Comparison of ENCODE assay signal across 7 mouse cellular contexts in genomic region chr7:35025409-35026275, GRCm38 (mm10). TPM values are rescaled to one million over a fixed set of nuclear protein-coding genes. Genes with fewer than 3 reads are reported as not detected.
A peak's percentile ranks its signal among the peaks of the same experiment; 100 is the strongest.
DNase-seq lines count a peak whose midpoint lies in the region; ATAC-seq lines count a peak whose summit lies in the region.

No protein-coding gene starts in this region.

- no peaks in the 10 kb centered on the region for H3K9me3 ChIP-seq in midbrain, embryonic 10.5 days (replicated peaks)

- peak; percentile 82 for ATAC-seq in common myeloid progenitor, adult 5-6 weeks (replicated peaks; ENCODE audit: low read depth, poor library complexity, severe bottlenecking)
- peak; percentile 81 for ATAC-seq in inflammation-experienced regulatory T-cells, adult 6 months

- intact Hi-C loops in gastrocnemius, postnatal 14 days (cut with DNase I; ENCODE audit: low total_unique reads): loop anchor here (1.0 to 10.0 kb wide), 5 partner anchors 26 to 351 kb away; partner anchors contain the start of gene Cebpa
- intact Hi-C loops in left cerebral cortex, postnatal 36 days (cut with DNase I): loop anchor here (1.0 to 5.0 kb wide), 3 partner anchors 94 to 237 kb away; partner anchors contain the start of gene Cebpa

- H3K4me3 ChIP-seq in midbrain, embryonic 10.5 days: no peak overlapping the region

- no peaks in the 10 kb centered on the region; the same call in 1 of the 2 replicates for H3K4me1 ChIP-seq in midbrain, embryonic 10.5 days

- 37% methylated on average over 5 of the region's 5 CpGs for WGBS in midbrain, embryonic 10.5 days

- peak; percentile 70 to 94 for DNase-seq in adrenal gland, adult (ENCODE audit: inconsistent age in 2 of 2, low spot score in 1 of 2)
- DNase-seq in gastrocnemius, postnatal 14 days: peak; percentile 73
- peak; percentile 80 to 83 for DNase-seq in left cerebral cortex, postnatal 36 days (ENCODE audit: low spot score in 2 of 2)
- DNase-seq in midbrain, embryonic 10.5 days (ENCODE audit: low spot score): peak; percentile 78
- peak; percentile 81 for DNase-seq in right cerebral cortex, postnatal 4 days

- H3K27ac ChIP-seq in midbrain, embryonic 10.5 days (replicated peaks): no peak overlapping the region

- H3K27me3 ChIP-seq in midbrain, embryonic 10.5 days (ENCODE audit: low read depth, poor library complexity, severe bottlenecking): no peaks in the 10 kb centered on the region

- peaks cover 13% of the 10 kb centered on the region for H3K36me3 ChIP-seq in midbrain, embryonic 10.5 days

RNA-seq across cellular contexts. Expression of gene Cebpg, which starts 30.7 kb away (rescaled TPM):
- 29.8 and 33.7 TPM in 2 replicates for total RNA-seq in common myeloid progenitor, adult 5-6 weeks (2017)
- 10 to 100 TPM; 24.5 to 30.4 TPM for total RNA-seq in gastrocnemius, postnatal 14 days (2021)
- 1 to 10 TPM; 8.9 to 9.5 (median 9.0) TPM for polyA plus RNA-seq in inflammation-experienced regulatory T-cells, adult 6 months (2017; shearing (Covaris generic))
- total RNA-seq in left cerebral cortex, postnatal 36 days (2021): 10 to 100 TPM; 35.0 to 37.1 TPM
- 44.9 and 45.7 TPM in 2 replicates for polyA plus RNA-seq in midbrain, embryonic 10.5 days (2016; fragmentation: Nextera tagmentation; extraction: Ambion mirVana)
